Mouse (Mus musculus) layer of hippocampus, postnatal 14 days (tissue): ENCODE results near the gene Fbxo41. TPM values are rescaled to one million over a fixed set of nuclear protein-coding genes. Genes with fewer than 3 reads are reported as not detected.

Experiments
- DNase-seq, 2 experiments: peaks; one replicate each; pipeline ENCODE4 v3.0.0; 2021 to 2022; ENCODE audit warnings: low spot score in 2 of 2, mixed read lengths in 1 of 2
- total RNA-seq, 2 experiments: library from RNA; stranded (reverse); gene quantifications; 2 replicates each; pipeline ENCODE4 v1.2.3; 2021

Fbxo41 gene
- total RNA-seq, 2 experiments from 2014 or later = 89.7 to 94.5 TPM

GRCm38 (mm10) chr6:85496976-85497375 is 5.8 kb downstream of the Fbxo41 start:
- no peak for DNase-seq

- no peak for DNase-seq
These were observed 11.2 kb downstream of the Fbxo41 start for GRCm38 (mm10) chr6:85491606-85492005.

- no peak for DNase-seq
These were observed 12.5 kb downstream of the Fbxo41 start for GRCm38 (mm10) chr6:85490252-85490651.

- DNase-seq = no peak
These were observed 13.1 kb downstream of the Fbxo41 start for GRCm38 (mm10) chr6:85489717-85490116.

- no peak for DNase-seq
These were observed 14.3 kb downstream of the Fbxo41 start for GRCm38 (mm10) chr6:85488510-85488909.

GRCm38 (mm10) chr6:85485738-85486137 is 17.1 kb downstream of the Fbxo41 start:
- no peak for DNase-seq

- no peak for DNase-seq
These were observed 18.7 kb downstream of the Fbxo41 start for GRCm38 (mm10) chr6:85483843-85484721.

GRCm38 (mm10) chr6:85480685-85481084 is 22.1 kb downstream of the Fbxo41 start:
- no peak for DNase-seq

GRCm38 (mm10) chr6:85479979-85480378 is 22.8 kb downstream of the Fbxo41 start:
- peak; percentile 46 to 62 for DNase-seq

- no peak for DNase-seq
These were observed 24.4 kb downstream of the Fbxo41 start for GRCm38 (mm10) chr6:85478416-85478815.

GRCm38 (mm10) chr6:85477366-85477917 is 25.4 kb downstream of the Fbxo41 start:
- DNase-seq = no peak

GRCm38 (mm10) chr6:85475581-85475980 is 27.2 kb downstream of the Fbxo41 start:
- DNase-seq = no peak

- no peak for DNase-seq
These were observed 30.3 kb downstream of the Fbxo41 start for GRCm38 (mm10) chr6:85472542-85472941.

- no peak for DNase-seq
These were observed 30.8 kb downstream of the Fbxo41 start for GRCm38 (mm10) chr6:85471962-85472361.

- DNase-seq = no peak
These were observed 32.9 kb downstream of the Fbxo41 start for GRCm38 (mm10) chr6:85469660-85470430.

GRCm38 (mm10) chr6:85465381-85465780 is 37.4 kb downstream of the Fbxo41 start:
- peak in 1 of 2 experiments; percentile 55 for DNase-seq

GRCm38 (mm10) chr6:85459621-85460020 is 43.2 kb downstream of the Fbxo41 start:
- no peak for DNase-seq

- no peak for DNase-seq
These were observed 50.0 kb downstream of the Fbxo41 start for GRCm38 (mm10) chr6:85452816-85453215.

GRCm38 (mm10) chr6:85452411-85452665 is 50.5 kb downstream of the Fbxo41 start:
- DNase-seq = no peak

- peak; percentile 95 to 99 for DNase-seq
These were observed 51.0 kb downstream of the Fbxo41 start, which contains the start of gene Pradc1 for GRCm38 (mm10) chr6:85451664-85452410. Pradc1 (minus strand) TSS chr6:85451970.
